ENCODE assay signal across 10 mouse cellular contexts in genomic region chr14:57753351-57753992, GRCm38 (mm10). TPM values are rescaled to one million over a fixed set of nuclear protein-coding genes. Genes with fewer than 3 reads are reported as not detected.
A peak's percentile ranks its signal among the peaks of the same experiment; 100 is the strongest.
DNase-seq lines count a peak whose midpoint lies in the region; ATAC-seq and TF ChIP-seq lines count a peak whose summit lies in the region.
"Had no signal": no experiment of that assay in that cellular context is flagged by ENCODE, and none has a peak within 500 bp of the region (broad histone marks: within the 10 kb centered on the region; RNA-seq: fewer than 3 reads in every experiment).

No protein-coding gene starts in this region.

- DNase-seq in layer of hippocampus, adult 2 months (ENCODE audit: low spot score in 2 of 2), result no peak
- DNase-seq in layer of hippocampus, postnatal 36 days, result no peak
- peak; percentile 43 for DNase-seq in brain, embryonic 14.5 days (ENCODE audit: low read depth)
- no peak for DNase-seq in thymus, postnatal 4 days
- DNase-seq in left cerebral cortex, adult 8-10 months (ENCODE audit: low spot score in 2 of 2), result no peak
- DNase-seq: kidney, adult 11 months; right cerebral cortex, postnatal 25 days had no signal

- no peak for TF ChIP-seq CTCF in layer of hippocampus, adult 2 months (conservative IDR thresholded peaks at IDR 0.05)
- no peak for TF ChIP-seq CTCF in brain, embryonic 14.5 days (IDR thresholded peaks at IDR 0.05; ENCODE audit: borderline replicate concordance, extremely low read depth, insufficient read depth, insufficient read length)
- TF ChIP-seq CTCF in embryonic fibroblast, embryonic 13.5 days (IDR thresholded peaks at IDR 0.05; ENCODE audit: borderline replicate concordance, insufficient read depth, low read length), result no peak

- peaks cover 12% of the 10 kb centered on the region for H3K4me1 ChIP-seq in embryonic fibroblast, embryonic 13.5 days (ENCODE audit: control insufficient read depth, insufficient read depth, low read length)

- ATAC-seq in megakaryocyte progenitor cell, adult 5-6 weeks (replicated peaks; ENCODE audit: poor library complexity), result peak; percentile 78
- ATAC-seq: activated CD4-positive, CD25-positive, alpha-beta regulatory T cell, adult 4 months had no signal

- H3K4me3 ChIP-seq in layer of hippocampus, adult 2 months, result no peak overlapping the region
- H3K4me3 ChIP-seq in embryonic fibroblast, embryonic 13.5 days (ENCODE audit: insufficient read depth, low read length), result no peak overlapping the region

- 0 out of 2 replicates have a peak overlapping the region, but pooled peaks have one; percentile 37 for H3K27ac ChIP-seq in layer of hippocampus, adult 2 months
- peak overlapping the region; percentile 70 for H3K27ac ChIP-seq in embryonic fibroblast, embryonic 13.5 days (ENCODE audit: insufficient read depth, low read length)

- TF ChIP-seq POLR2A in brain, embryonic 14.5 days (IDR thresholded peaks at IDR 0.05; ENCODE audit: borderline replicate concordance, extremely low read depth, insufficient read depth, insufficient read length, poor library complexity, severe bottlenecking), result no peak
- TF ChIP-seq POLR2A in embryonic fibroblast, embryonic 13.5 days (IDR thresholded peaks at IDR 0.05; ENCODE audit: low read depth, low read length), result no peak

RNA-seq across cellular contexts. Expression of gene Lats2, which starts 4.7 kb away (rescaled TPM):
- total RNA-seq in layer of hippocampus, adult 2 months (2021), result 10 to 100 TPM; 42.5 to 49.0 TPM
- 10 to 100 TPM; 45.5 to 46.1 TPM for total RNA-seq in layer of hippocampus, postnatal 36 days (2021)
- 9.9 and 14.0 TPM in 2 replicates for polyA plus RNA-seq in brain, embryonic 14.5 days (2012; rRNA removed)
- polyA plus RNA-seq in embryonic fibroblast, embryonic 13.5 days (2011; ENCODE audit: insufficient read length, low read depth, missing spikeins), result 50.8 and 52.7 TPM in 2 replicates
- total RNA-seq in megakaryocyte progenitor cell, adult 5-6 weeks (2015), result 9.3 and 16.9 TPM in 2 replicates
- 8.1 and 8.2 TPM in 2 replicates for total RNA-seq in megakaryocyte progenitor cell, adult 5-6 weeks (2017)
- total RNA-seq in left cerebral cortex, adult 8-10 months (2022), result 10 to 100 TPM; 19.4 to 28.3 (median 24.8) TPM

RNA-seq across cellular contexts. Expression of gene Gm49361, which starts 7.6 kb away (rescaled TPM):
- 1 to 10 TPM in 1 of 2 experiments, under 1 TPM in 1; 0.32 to 3.1 TPM for total RNA-seq in layer of hippocampus, adult 2 months (2021)
- 1 to 10 TPM in 1 of 2 experiments, under 1 TPM in 1; 0.43 to 4.5 TPM for total RNA-seq in layer of hippocampus, postnatal 36 days (2021)
- polyA plus RNA-seq in brain, embryonic 14.5 days (2012; rRNA removed), result not detected in 2 replicates
- 0.27 TPM in 1 of 2 replicates, not detected in the other for polyA plus RNA-seq in embryonic fibroblast, embryonic 13.5 days (2011; ENCODE audit: insufficient read length, low read depth, missing spikeins)
- total RNA-seq in megakaryocyte progenitor cell, adult 5-6 weeks (2015), result not detected in 2 replicates
- not detected in 2 replicates for total RNA-seq in megakaryocyte progenitor cell, adult 5-6 weeks (2017)
- total RNA-seq in left cerebral cortex, adult 8-10 months (2022), result 1 to 10 TPM in 1 of 4 experiments, not detected in 3; 1.0 TPM
- polyA plus RNA-seq: activated CD4-positive, CD25-positive, alpha-beta regulatory T cell, adult 4 months had no signal

RNA-seq across cellular contexts. Expression of gene Sap18, which starts 44.5 kb away (rescaled TPM):
- 10 to 100 TPM; 47.7 to 67.6 TPM for total RNA-seq in layer of hippocampus, adult 2 months (2021)
- 10 to 100 TPM; 37.9 to 61.0 TPM for total RNA-seq in layer of hippocampus, postnatal 36 days (2021)
- polyA plus RNA-seq in brain, embryonic 14.5 days (2012; rRNA removed), result 21.4 and 27.1 TPM in 2 replicates
- 18.7 and 57.7 TPM in 2 replicates for polyA plus RNA-seq in embryonic fibroblast, embryonic 13.5 days (2011; ENCODE audit: insufficient read length, low read depth, missing spikeins)
- total RNA-seq in megakaryocyte progenitor cell, adult 5-6 weeks (2015), result 160 and 206 TPM in 2 replicates
- 16.6 and 19.9 TPM in 2 replicates for total RNA-seq in megakaryocyte progenitor cell, adult 5-6 weeks (2017)
- 100 to 1,000 TPM in 1 of 4 experiments, 10 to 100 TPM in 3; 65.5 to 103 (median 76.4) TPM for total RNA-seq in left cerebral cortex, adult 8-10 months (2022)
